Mouse (Mus musculus) heart, embryonic 11.5 days (tissue): ENCODE measurements around the gene Aip. TPM values are rescaled to one million over a fixed set of nuclear protein-coding genes. Genes with fewer than 3 reads are reported as not detected.
"Not testable (repeated sequence)": the region's sequence is repeated elsewhere in the genome, so short reads cannot be mapped to it uniquely, and the experiment has no call there.

Experiments
- ATAC-seq: fragments of 200-750 bp; cut with Nextera tagmentation; replicated peaks from 2 replicates; pipeline ENCODE4 v1.8.0; 2017; ENCODE audit warnings: moderate library complexity; ENCODE audit not compliant: insufficient number of reproducible peaks, low FRiP score, low TSS enrichment
- H3K27ac ChIP-seq: fragments of 300-500 bp; sonication (generic); 2 replicates; pipeline ENCODE4 v1.5.1; 2014; ENCODE audit warnings: mild to moderate bottlenecking, low read depth, low read length
- H3K27me3 ChIP-seq: fragments of 300-500 bp; sonication (generic); 2 replicates; pipeline ENCODE4 v1.6.1; 2014; ENCODE audit warnings: mild to moderate bottlenecking, low read length, mixed read lengths; ENCODE audit not compliant: control insufficient read depth, insufficient read depth
- H3K36me3 ChIP-seq: fragments of 300-500 bp; sonication (generic); 2 replicates; pipeline ENCODE4 v1.6.1; 2014; ENCODE audit warnings: mild to moderate bottlenecking, low read length, moderate library complexity, mixed read lengths; ENCODE audit not compliant: control insufficient read depth, insufficient read depth
- H3K4me1 ChIP-seq: fragments of 300-500 bp; sonication (generic); 2 replicates; pipeline ENCODE4 v1.6.1; 2014; ENCODE audit warnings: low read length; ENCODE audit not compliant: control insufficient read depth, insufficient read depth
- H3K4me2 ChIP-seq: fragments of 300-500 bp; sonication (generic); 2 replicates; pipeline ENCODE4 v1.6.1; 2014; ENCODE audit warnings: mild to moderate bottlenecking, moderate library complexity
- H3K4me3 ChIP-seq: fragments of 300-500 bp; sonication (generic); 2 replicates; pipeline ENCODE4 v1.5.1; 2014; ENCODE audit warnings: low read depth, low read length
- H3K9ac ChIP-seq: fragments of 300-500 bp; sonication (generic); 2 replicates; pipeline ENCODE4 v1.6.1; 2014; ENCODE audit warnings: mild to moderate bottlenecking, low read depth, low read length, moderate library complexity
- H3K9me3 ChIP-seq: fragments of 300-500 bp; sonication (generic); replicated peaks from 2 replicates; pipeline ENCODE4 v1.6.1; 2016; ENCODE audit warnings: low read length; ENCODE audit not compliant: control insufficient read depth
- WGBS: fragments of 180-500 bp; shearing (Covaris S2); extraction: QIAGEN DNeasy Blood & Tissue Kit; methylation state at CpG from one replicate; pipeline ENCODE4 v1.1.7; 2014; ENCODE audit not compliant: insufficient replicate concordance; 5-methylcytosine and 5-hydroxymethylcytosine counted together
- polyA plus RNA-seq: library from polyadenylated mRNA; unstranded; fragments of >200 nt; fragmentation: Nextera tagmentation; extraction: Ambion mirVana; gene quantifications from 2 replicates; pipeline ENCODE4 v1.2.1, GENCODE M21; 2014

The Aip gene
- polyA plus RNA-seq, 1 experiment from 2014 or later, result 91.4 TPM

- peaks cover 21% of the 10 kb centered on the region for H3K4me1 ChIP-seq
- H3K9ac ChIP-seq, result no peak overlapping the region
- WGBS, result 77% methylated on average over 7 of the region's 7 CpGs
- no peaks in the 10 kb centered on the region for H3K9me3 ChIP-seq
- no peak for ATAC-seq
- H3K4me3 ChIP-seq, result no peak overlapping the region
- no peak overlapping the region for H3K27ac ChIP-seq
- H3K27me3 ChIP-seq, result no peaks in the 10 kb centered on the region
- H3K36me3 ChIP-seq, result no peaks in the 10 kb centered on the region
- no peak overlapping the region for H3K4me2 ChIP-seq
Measured at GRCm38 (mm10) chr19:4122411-4123370, 3.0 kb downstream of the Aip start.

DNA sequence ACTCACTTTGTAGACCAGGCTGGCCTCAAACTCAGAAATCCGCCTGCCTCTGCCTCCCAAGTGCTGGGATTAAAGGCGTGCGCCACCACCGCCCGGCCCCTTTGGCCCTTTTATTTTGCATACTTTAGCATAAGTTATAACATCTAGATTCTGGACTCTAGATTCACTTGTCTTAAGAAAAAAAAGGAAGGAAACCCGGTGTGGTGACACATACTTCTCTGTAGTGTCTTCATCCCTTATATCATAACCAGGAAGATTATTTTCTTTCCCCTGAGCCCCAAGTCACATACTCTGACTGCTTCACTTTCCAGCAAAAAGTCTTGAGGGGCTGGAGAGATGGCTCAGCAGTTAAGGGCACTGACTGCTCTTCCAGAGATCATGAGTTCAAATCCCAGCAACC lies 3.8 kb downstream of the Aip start:
- H3K4me3 ChIP-seq, H3K9ac ChIP-seq, ATAC-seq, H3K4me2 ChIP-seq, H3K27ac ChIP-seq, H3K9me3 ChIP-seq, H3K36me3 ChIP-seq, H3K27me3 ChIP-seq: not testable (repeated sequence)
- peaks cover 15% of the 10 kb centered on the region for H3K4me1 ChIP-seq
- 57% methylated on average over 6 of the region's 6 CpGs for WGBS

- Histone ChIP-seq H3K9me3 (no peaks in the 10 kb centered on the region), H3K4me1 (peaks cover 10% of the 10 kb centered on the region), H3K27me3 (no peaks in the 10 kb centered on the region), H3K36me3 (peaks cover 3% of the 10 kb centered on the region; the same call in 1 of the 2 replicates), H3K4me2 (peak overlapping the region; percentile 64), H3K27ac (peak overlapping the region; percentile 50), H3K4me3 (peak overlapping the region; percentile 48), H3K9ac (peak overlapping the region; percentile 73)
- WGBS, result 4% methylated on average over 38 of the region's 38 CpGs
- peak; percentile 73 for ATAC-seq
Measured at GRCm38 (mm10) chr19:4121097-4121805, 4.4 kb downstream of the Aip start.

DNA sequence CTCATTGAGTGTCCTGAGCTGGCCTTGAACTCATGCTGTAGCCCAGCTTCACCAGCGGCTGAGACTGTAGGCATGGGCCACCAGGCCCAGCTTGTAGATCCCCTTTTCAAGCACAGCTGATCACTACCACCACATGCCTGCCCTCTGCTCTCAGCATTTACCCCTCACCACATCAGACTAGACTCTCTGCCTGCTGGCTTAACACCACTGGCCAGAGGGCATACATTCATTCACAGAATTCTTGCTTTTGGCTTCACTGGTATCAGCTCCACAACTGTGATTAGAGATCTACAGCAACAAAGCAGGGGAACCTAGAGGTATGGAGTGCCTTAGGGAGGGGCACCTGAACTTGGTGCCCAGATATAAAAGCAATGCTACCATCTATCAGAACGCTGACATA lies 5.2 kb downstream of the Aip start:
- Histone ChIP-seq H3K36me3 (peaks cover 3% of the 10 kb centered on the region; the same call in 1 of the 2 replicates), H3K9me3 (no peaks in the 10 kb centered on the region), H3K27me3 (no peaks in the 10 kb centered on the region), H3K9ac (no peak overlapping the region), H3K27ac (no peak overlapping the region), H3K4me3 (peak overlapping the region; percentile 48), H3K4me2 (peak overlapping the region; percentile 64), H3K4me1 (peaks cover 10% of the 10 kb centered on the region)
- WGBS, result 91% methylated on average over 2 of the region's 2 CpGs
- ATAC-seq, result no peak

GRCm38 (mm10) chr19:4119716-4120487 lies 5.8 kb downstream of the Aip start:
- no peaks in the 10 kb centered on the region for H3K9me3 ChIP-seq
- peak overlapping the region; percentile 64; the same call in 1 of the 2 replicates for H3K4me2 ChIP-seq
- no peak for ATAC-seq
- no peaks in the 10 kb centered on the region for H3K27me3 ChIP-seq
- 77% methylated on average over 6 of the region's 6 CpGs for WGBS
- no peak overlapping the region for H3K4me3 ChIP-seq
- H3K27ac ChIP-seq, result no peak overlapping the region
- H3K36me3 ChIP-seq, result peaks cover 8% of the 10 kb centered on the region; the same call in 1 of the 2 replicates
- H3K4me1 ChIP-seq, result peaks cover 8% of the 10 kb centered on the region
- no peak overlapping the region for H3K9ac ChIP-seq

DNA sequence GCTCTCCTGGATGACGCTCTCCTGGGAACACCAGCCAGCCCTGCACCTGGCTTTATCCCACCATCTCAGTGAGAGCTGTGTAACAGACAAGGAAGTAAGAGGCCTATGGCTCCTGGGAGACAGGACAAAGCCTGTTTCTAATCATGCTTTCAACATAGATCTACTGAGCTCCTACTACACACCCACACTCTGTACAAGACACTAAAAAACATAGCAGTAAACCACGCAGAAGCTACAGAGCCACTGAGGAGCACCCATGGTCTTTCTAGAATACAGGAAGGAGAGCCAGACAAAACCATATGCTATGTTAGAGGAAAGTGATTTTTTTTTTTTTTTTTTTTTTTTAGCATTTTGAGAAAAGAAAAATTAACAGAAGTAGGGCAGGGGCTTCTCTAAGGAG lies 7.3 kb downstream of the Aip start:
- peaks cover 16% of the 10 kb centered on the region for H3K4me1 ChIP-seq
- H3K9ac ChIP-seq, result no peak overlapping the region
- H3K4me2 ChIP-seq, result no peak overlapping the region
- H3K27ac ChIP-seq, result no peak overlapping the region
- H3K36me3 ChIP-seq, result peaks cover 17% of the 10 kb centered on the region; the same call in 1 of the 2 replicates
- no peak overlapping the region for H3K4me3 ChIP-seq
- no peak for ATAC-seq
- H3K9me3 ChIP-seq, result no peaks in the 10 kb centered on the region
- WGBS, result 87% methylated on average over 2 of the region's 2 CpGs
- H3K27me3 ChIP-seq, result no peaks in the 10 kb centered on the region

GRCm38 (mm10) chr19:4117006-4117405 lies 8.7 kb downstream of the Aip start:
- Histone ChIP-seq H3K9me3 (no peaks in the 10 kb centered on the region), H3K4me3 (no peak overlapping the region), H3K36me3 (peaks cover 17% of the 10 kb centered on the region; the same call in 1 of the 2 replicates), H3K27ac (no peak overlapping the region), H3K9ac (no peak overlapping the region), H3K4me2 (no peak overlapping the region), H3K4me1 (peaks cover 16% of the 10 kb centered on the region), H3K27me3 (no peaks in the 10 kb centered on the region)
- 97% methylated on average over 7 of the region's 7 CpGs for WGBS
- no peak for ATAC-seq

- Histone ChIP-seq H3K4me1 (peaks cover 14% of the 10 kb centered on the region), H3K9me3 (no peaks in the 10 kb centered on the region), H3K4me3 (no peak overlapping the region), H3K9ac (no peak overlapping the region), H3K27me3 (no peaks in the 10 kb centered on the region), H3K4me2 (no peak overlapping the region), H3K36me3 (peaks cover 20% of the 10 kb centered on the region), H3K27ac (no peak overlapping the region)
- WGBS, result 82% methylated on average over 11 of the region's 11 CpGs
- ATAC-seq, result no peak
Measured at GRCm38 (mm10) chr19:4115816-4116215, 9.8 kb downstream of the Aip start.
